Mouse (Mus musculus) hindbrain, embryonic 14.5 days (tissue): ENCODE data around the gene Slc40a1. TPM values are rescaled to one million over a fixed set of nuclear protein-coding genes. Genes with fewer than 3 reads are reported as not detected.

Experiments
- ATAC-seq: fragments of 200-750 bp; cut with Nextera tagmentation; 2 replicates; pipeline ENCODE4 v1.8.0; 2017; ENCODE audit warnings: moderate number of reproducible peaks, mild to moderate bottlenecking, moderate TSS enrichment, moderate library complexity; ENCODE audit not compliant: low FRiP score
- DNase-seq: peaks from one replicate; pipeline ENCODE4 v3.0.0-alpha.2; 2015; ENCODE audit warnings: low spot score
- H3K27ac ChIP-seq: fragments of 300-500 bp; sonication (generic); 2 replicates; pipeline ENCODE4 v1.5.1; 2014; ENCODE audit warnings: mild to moderate bottlenecking, moderate library complexity
- H3K27me3 ChIP-seq: fragments of 300-500 bp; sonication (generic); 2 replicates; pipeline ENCODE4 v1.6.1; 2014; ENCODE audit warnings: mild to moderate bottlenecking, low read length, mixed read lengths; ENCODE audit not compliant: control insufficient read depth, insufficient read depth
- H3K36me3 ChIP-seq: fragments of 300-500 bp; sonication (generic); replicated peaks from 2 replicates; pipeline ENCODE4 v1.6.1; 2014; ENCODE audit not compliant: control insufficient read depth, insufficient read depth
- H3K4me1 ChIP-seq: fragments of 300-500 bp; sonication (generic); replicated peaks from 2 replicates; pipeline ENCODE4 v1.6.1; 2014; ENCODE audit warnings: antibody characterized with exemption, low read length, mixed read lengths; ENCODE audit not compliant: control insufficient read depth, insufficient read depth
- H3K4me2 ChIP-seq: fragments of 300-500 bp; sonication (generic); replicated peaks from 2 replicates; pipeline ENCODE4 v1.6.1; 2014; ENCODE audit warnings: mild to moderate bottlenecking, moderate library complexity
- H3K4me3 ChIP-seq: fragments of 300-500 bp; sonication (generic); replicated peaks from 2 replicates; pipeline ENCODE4 v1.5.1; 2014; ENCODE audit warnings: mild to moderate bottlenecking, low read length
- H3K9ac ChIP-seq: fragments of 300-500 bp; sonication (generic); 2 replicates; pipeline ENCODE4 v1.6.1; 2014
- H3K9me3 ChIP-seq: fragments of 300-500 bp; sonication (generic); 2 replicates; pipeline ENCODE4 v1.6.1; 2016; ENCODE audit warnings: low read length; ENCODE audit not compliant: control insufficient read depth
- WGBS: fragments of 180-500 bp; shearing (Covaris S2); extraction: QIAGEN DNeasy Blood & Tissue Kit; methylation state at CpG from one replicate; pipeline ENCODE4 v1.1.7; 2014; 5-methylcytosine and 5-hydroxymethylcytosine counted together
- polyA plus RNA-seq: library from polyadenylated mRNA; unstranded; fragments of >200 nt; fragmentation: Nextera tagmentation; extraction: Ambion mirVana; gene quantifications from 2 replicates; pipeline ENCODE4 v1.2.1, GENCODE M21; 2014

The Slc40a1 gene
- polyA plus RNA-seq = 45.4 and 48.9 TPM in 2 replicates

DNA sequence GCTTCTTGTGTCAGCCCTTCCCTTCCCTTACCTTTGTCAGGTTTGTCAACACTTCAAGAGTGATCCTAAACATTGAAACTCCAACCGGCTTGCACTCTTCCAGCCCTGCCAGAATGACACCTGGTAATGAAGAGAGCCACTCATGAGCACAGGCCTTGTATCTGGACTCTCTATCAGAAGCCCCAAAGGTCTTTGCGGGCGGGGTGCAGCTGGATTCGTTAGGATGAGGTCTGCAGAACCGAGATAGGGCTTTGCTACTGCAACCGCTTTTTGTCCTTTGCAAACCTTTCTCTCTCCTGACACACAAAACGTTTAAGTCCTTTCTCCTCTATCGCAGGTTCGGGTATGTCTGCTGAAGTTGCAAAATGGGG, at the start of gene Slc40a1:
TSS of gene Slc40a1 (minus strand) at position 131 of the 371 bp plus-strand sequence.
- Histone ChIP-seq H3K9ac (peak within 1 kb of the TSS; percentile 56), H3K27me3 (peaks cover 16% of the 10 kb centered on the region; the same call in 1 of the 2 replicates), H3K36me3 (no peaks in the 10 kb centered on the region), H3K9me3 (no peaks in the 10 kb centered on the region), H3K4me2 (peak within 1 kb of the TSS; percentile 92), H3K4me1 (0 out of 2 replicates have a peak, but pooled peaks cover 3% of the 10 kb centered on the region), H3K27ac (no peak within 1 kb of the TSS), H3K4me3 (peak within 1 kb of the TSS; percentile 53)
- WGBS = 22% methylated on average over 9 of the region's 9 CpGs
- ATAC-seq = no peak
- no peak for DNase-seq

DNA sequence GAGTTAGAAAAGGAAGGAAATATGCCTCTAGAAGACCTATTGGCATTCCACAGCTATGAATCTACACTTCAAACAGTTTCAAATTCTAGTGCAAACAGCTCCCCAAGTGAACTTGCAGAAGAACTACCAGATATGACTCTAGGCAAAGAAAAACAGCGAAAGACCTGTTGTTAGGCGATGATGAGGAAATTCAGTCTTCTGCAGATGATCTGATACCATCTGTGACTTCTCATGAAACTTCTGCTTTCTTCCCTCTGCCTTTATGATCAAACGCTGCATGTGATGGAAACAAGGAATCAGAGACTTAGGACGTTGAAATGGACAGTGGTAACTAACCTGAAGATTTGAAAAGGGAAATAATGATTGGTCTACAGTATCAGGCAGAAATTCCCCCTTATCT, 45.0 kb upstream of the Slc40a1 start:
- Histone ChIP-seq H3K27ac (no peak overlapping the region), H3K9me3 (no peaks in the 10 kb centered on the region), H3K4me1 (no peaks in the 10 kb centered on the region), H3K4me2 (no peak overlapping the region), H3K36me3 (no peaks in the 10 kb centered on the region), H3K4me3 (no peak overlapping the region), H3K27me3 (no peaks in the 10 kb centered on the region), H3K9ac (no peak overlapping the region)
- ATAC-seq (no peak), DNase-seq (no peak)
- WGBS = 89% methylated on average over 4 of the region's 4 CpGs

DNA sequence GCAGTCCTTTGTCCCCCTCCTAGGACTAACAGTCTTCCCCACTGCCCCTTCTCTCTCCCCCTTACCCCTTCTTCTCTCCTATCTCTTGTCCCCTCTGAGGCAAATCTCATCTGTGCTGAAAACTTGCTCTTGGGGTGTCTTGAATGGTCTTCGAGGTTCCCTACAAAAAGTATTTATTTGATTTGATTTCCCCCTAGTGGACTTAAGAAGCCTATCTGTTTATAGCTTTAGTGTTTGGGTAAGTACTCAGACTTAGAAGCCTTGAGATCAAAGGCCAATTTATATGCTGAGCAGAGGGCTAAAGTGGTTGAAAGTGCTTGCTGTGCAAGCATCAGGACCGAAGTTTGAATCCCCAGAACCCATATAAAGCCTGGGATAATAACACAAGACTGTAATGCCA, 22.7 kb upstream of the Slc40a1 start:
- Histone ChIP-seq H3K9ac (no peak overlapping the region), H3K36me3 (no peaks in the 10 kb centered on the region), H3K4me1 (no peaks in the 10 kb centered on the region), H3K9me3 (no peaks in the 10 kb centered on the region), H3K4me3 (no peak overlapping the region), H3K27ac (no peak overlapping the region), H3K27me3 (no peaks in the 10 kb centered on the region), H3K4me2 (no peak overlapping the region)
- 77% methylated on average over 2 of the region's 2 CpGs for WGBS
- no peak for ATAC-seq
- peak; percentile 10 for DNase-seq

DNA sequence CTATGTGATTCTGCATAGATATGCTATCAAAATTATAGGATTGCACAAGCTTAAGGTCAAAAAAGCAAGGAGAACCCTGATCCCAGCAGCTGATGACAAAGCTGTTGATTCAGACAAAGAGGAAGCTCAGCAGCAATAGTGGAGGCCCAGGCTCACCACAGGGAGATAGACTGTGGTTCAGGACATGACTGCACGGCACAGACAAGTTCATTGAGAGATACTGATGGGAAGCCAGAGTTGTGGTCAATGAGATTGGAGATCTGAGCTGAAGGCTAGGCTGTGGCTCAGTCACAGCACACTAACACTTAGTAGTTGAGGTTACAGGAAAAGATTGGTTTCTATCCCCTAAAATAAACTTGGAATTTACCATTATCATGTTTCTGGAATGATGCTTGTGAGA, 21.5 kb upstream of the Slc40a1 start:
- no peak overlapping the region for H3K9ac ChIP-seq
- no peaks in the 10 kb centered on the region for H3K9me3 ChIP-seq
- H3K4me3 ChIP-seq = no peak overlapping the region
- no peaks in the 10 kb centered on the region for H3K27me3 ChIP-seq
- H3K4me2 ChIP-seq = no peak overlapping the region
- DNase-seq = peak; percentile 23
- no peaks in the 10 kb centered on the region for H3K4me1 ChIP-seq
- 71% methylated on average over 1 of the region's 1 CpGs for WGBS
- H3K36me3 ChIP-seq = no peaks in the 10 kb centered on the region
- no peak for ATAC-seq
- no peak overlapping the region for H3K27ac ChIP-seq

DNA sequence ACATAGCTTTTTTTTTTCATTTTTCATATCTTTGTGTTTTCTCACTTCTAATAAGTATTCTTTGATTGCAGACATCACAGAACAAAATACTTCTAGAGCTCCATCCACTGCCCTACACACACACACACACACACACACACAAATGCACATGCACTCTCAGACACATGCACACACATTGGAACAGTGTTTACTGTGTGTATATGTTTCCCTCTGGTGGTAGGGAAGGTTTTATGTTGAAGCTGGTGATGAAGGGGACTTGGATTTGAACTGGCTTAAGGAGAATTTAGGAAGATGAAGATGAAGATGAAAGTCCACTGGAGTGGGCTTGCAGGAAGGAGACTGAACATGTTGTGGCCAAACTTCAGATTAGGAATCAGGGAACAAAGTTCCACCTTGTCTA, 4.8 kb upstream of the Slc40a1 start:
- no peak overlapping the region for H3K9ac ChIP-seq
- H3K9me3 ChIP-seq = no peaks in the 10 kb centered on the region
- H3K4me2 ChIP-seq = no peak overlapping the region
- H3K4me3 ChIP-seq = no peak overlapping the region
- no peak overlapping the region for H3K27ac ChIP-seq
- no peaks in the 10 kb centered on the region for H3K36me3 ChIP-seq
- H3K4me1 ChIP-seq = no peaks in the 10 kb centered on the region
- peaks cover 15% of the 10 kb centered on the region; the same call in 1 of the 2 replicates for H3K27me3 ChIP-seq
- ATAC-seq = no peak
- no peak for DNase-seq

DNA sequence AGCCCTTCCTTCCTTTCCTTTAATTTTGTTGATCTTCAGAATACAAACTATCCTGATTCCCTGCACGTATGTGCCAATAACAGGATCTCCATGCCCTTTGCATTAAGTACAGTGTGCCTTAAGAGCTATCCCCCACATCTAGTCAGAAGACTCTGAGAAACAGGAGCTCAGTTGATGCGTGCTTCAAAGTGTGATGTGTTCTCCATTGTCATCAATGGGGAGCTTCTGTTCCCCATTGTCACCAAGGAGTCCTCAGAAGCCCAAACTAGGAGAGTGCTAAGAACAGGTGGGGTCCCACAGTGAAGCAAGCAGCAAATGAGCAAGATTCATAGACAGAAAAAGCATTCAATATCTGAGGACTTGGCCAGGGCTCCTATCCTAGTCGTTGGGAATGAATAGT, 588 bp upstream of the Slc40a1 start:
- H3K4me3 ChIP-seq = no peak overlapping the region
- H3K27ac ChIP-seq = no peak overlapping the region
- no peak overlapping the region for H3K4me2 ChIP-seq
- H3K9me3 ChIP-seq = no peaks in the 10 kb centered on the region
- peaks cover 16% of the 10 kb centered on the region; the same call in 1 of the 2 replicates for H3K27me3 ChIP-seq
- ATAC-seq (no peak), DNase-seq (no peak)
- H3K4me1 ChIP-seq = 0 out of 2 replicates have a peak, but pooled peaks cover 3% of the 10 kb centered on the region
- WGBS = 44% methylated on average over 3 of the region's 3 CpGs
- no peaks in the 10 kb centered on the region for H3K36me3 ChIP-seq
- no peak overlapping the region for H3K9ac ChIP-seq

DNA sequence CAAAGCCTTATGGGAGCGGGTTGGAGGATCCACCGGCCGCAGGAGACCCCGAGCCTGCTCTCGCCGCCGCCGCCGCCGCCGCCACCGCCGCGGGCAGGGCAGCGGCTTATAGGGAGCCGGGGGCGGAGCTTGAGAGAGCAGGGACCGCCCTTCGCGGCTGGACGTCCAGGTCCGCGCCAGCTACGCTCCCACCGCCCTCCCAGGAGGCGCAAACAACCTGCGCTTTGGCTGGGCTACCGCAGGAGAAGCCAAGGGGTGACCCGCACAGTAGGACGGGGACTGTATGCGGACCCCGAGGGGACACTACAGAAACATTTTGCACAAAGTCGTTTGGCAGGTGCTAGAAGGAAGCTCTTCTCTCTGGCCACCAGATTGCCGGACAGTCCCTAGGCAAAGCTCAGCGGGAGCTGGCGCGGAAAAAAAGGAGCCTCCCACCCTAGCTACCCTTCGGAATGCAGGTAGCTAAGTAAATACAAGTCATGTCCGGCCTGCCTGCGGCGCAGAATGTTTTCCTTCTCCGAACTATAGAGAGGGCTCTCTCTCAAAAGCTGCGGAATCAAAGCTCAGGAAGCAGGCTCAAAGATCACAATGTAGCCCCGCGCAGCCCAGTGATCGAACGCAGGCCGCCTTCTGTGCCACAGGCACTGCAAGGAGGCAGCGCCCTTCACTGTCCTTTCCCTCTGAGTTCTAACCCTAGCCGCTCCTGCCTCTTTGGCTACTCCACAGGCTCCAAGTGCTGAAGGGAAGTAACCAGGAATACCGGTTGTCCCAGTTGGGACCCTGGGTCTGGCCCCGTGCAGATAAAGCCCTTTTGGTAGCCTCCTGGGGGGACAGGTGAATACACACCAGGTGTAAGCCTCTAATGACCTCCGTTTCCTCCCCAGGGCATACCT, 577 bp downstream of the Slc40a1 start:
- H3K4me2 ChIP-seq = peak overlapping the region; percentile 92
- H3K9ac ChIP-seq = peak overlapping the region; percentile 56
- no peak overlapping the region for H3K27ac ChIP-seq
- WGBS = under 1% methylated on average over 53 of the region's 53 CpGs
- peaks cover 16% of the 10 kb centered on the region; the same call in 1 of the 2 replicates for H3K27me3 ChIP-seq
- peak overlapping the region; percentile 53 for H3K4me3 ChIP-seq
- ATAC-seq (peak; percentile 96), DNase-seq (peak; percentile 72)
- H3K9me3 ChIP-seq = no peaks in the 10 kb centered on the region
- 0 out of 2 replicates have a peak, but pooled peaks cover 3% of the 10 kb centered on the region for H3K4me1 ChIP-seq
- H3K36me3 ChIP-seq = no peaks in the 10 kb centered on the region

DNA sequence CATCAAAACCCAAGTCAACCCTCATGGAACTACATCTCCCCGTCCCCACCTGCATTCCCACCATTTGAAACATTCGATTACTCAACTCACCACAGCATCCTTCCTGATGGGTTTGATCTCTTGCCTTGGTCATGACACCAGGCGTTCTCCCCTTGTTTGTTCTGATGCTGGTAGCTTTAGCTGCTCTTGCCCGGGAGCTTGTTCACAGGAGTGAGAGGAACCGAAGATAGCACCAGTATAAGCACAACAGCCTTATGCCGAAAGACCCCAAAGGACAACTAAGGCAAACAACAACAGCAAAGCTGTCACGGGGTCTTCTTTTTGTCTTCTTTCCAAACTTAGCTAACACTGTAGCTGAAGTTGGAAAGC, 1.2 kb downstream of the Slc40a1 start:
- Histone ChIP-seq H3K27ac (no peak overlapping the region), H3K9ac (peak overlapping the region; percentile 56), H3K9me3 (no peaks in the 10 kb centered on the region), H3K4me3 (peak overlapping the region; percentile 53), H3K36me3 (no peaks in the 10 kb centered on the region), H3K4me2 (peak overlapping the region; percentile 92), H3K27me3 (peaks cover 16% of the 10 kb centered on the region; the same call in 1 of the 2 replicates), H3K4me1 (0 out of 2 replicates have a peak, but pooled peaks cover 3% of the 10 kb centered on the region)
- 13% methylated on average over 7 of the region's 7 CpGs for WGBS
- DNase-seq (no peak), ATAC-seq (peak; percentile 62)

DNA sequence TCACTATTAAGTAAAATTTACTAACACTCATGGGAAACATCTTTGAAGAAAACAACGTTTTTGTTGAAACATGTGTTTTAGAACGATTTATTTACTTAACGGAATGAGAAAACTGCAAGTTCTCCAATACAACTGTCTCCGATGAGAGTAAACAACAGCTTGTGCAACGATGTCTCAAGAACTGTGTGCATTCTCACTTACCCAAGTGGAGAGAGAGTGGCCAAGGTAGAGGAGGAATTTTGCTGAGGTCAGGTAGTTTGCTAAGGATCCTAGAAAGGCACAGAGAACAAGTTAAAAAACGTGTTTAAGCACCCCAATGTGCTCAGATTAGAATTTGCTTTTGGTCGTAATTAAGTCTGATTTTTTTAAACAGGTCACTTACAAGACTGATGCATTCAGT, 1.8 kb downstream of the Slc40a1 start:
- H3K9ac ChIP-seq = no peak overlapping the region
- peaks cover 16% of the 10 kb centered on the region; the same call in 1 of the 2 replicates for H3K27me3 ChIP-seq
- no peaks in the 10 kb centered on the region for H3K9me3 ChIP-seq
- WGBS = 76% methylated on average over 7 of the region's 7 CpGs
- H3K4me2 ChIP-seq = peak overlapping the region; percentile 92; the same call in 1 of the 2 replicates
- ATAC-seq (no peak), DNase-seq (no peak)
- H3K27ac ChIP-seq = no peak overlapping the region
- no peaks in the 10 kb centered on the region for H3K36me3 ChIP-seq
- H3K4me1 ChIP-seq = 0 out of 2 replicates have a peak, but pooled peaks cover 3% of the 10 kb centered on the region
- no peak overlapping the region for H3K4me3 ChIP-seq
